Mouse (Mus musculus) embryonic stem cell, embryonic (primary cell): Measurements from ENCODE around the gene Midn.

Experiments used
- CTCF ChIA-PET, 4 experiments: fragments of 300-600 bp in 2 of 4; fragments of 350-600 bp in 2 of 4; sonication (Branson Sonifier 250); formaldehyde crosslinking; loops; one replicate each; lab custom pipeline; 2022; ENCODE audit warnings: inconsistent platforms in 2 of 4; lab: Charles Lee
- POLR2A ChIA-PET, 4 experiments: fragments of 300-600 bp in 2 of 4; fragments of 350-600 bp in 2 of 4; sonication (Branson Sonifier 250); formaldehyde crosslinking; loops; one replicate each; lab custom pipeline; 2022; ENCODE audit warnings: antibody characterized with exemption in 4 of 4, inconsistent platforms in 1 of 4; lab: Charles Lee

Gene Midn

DNA sequence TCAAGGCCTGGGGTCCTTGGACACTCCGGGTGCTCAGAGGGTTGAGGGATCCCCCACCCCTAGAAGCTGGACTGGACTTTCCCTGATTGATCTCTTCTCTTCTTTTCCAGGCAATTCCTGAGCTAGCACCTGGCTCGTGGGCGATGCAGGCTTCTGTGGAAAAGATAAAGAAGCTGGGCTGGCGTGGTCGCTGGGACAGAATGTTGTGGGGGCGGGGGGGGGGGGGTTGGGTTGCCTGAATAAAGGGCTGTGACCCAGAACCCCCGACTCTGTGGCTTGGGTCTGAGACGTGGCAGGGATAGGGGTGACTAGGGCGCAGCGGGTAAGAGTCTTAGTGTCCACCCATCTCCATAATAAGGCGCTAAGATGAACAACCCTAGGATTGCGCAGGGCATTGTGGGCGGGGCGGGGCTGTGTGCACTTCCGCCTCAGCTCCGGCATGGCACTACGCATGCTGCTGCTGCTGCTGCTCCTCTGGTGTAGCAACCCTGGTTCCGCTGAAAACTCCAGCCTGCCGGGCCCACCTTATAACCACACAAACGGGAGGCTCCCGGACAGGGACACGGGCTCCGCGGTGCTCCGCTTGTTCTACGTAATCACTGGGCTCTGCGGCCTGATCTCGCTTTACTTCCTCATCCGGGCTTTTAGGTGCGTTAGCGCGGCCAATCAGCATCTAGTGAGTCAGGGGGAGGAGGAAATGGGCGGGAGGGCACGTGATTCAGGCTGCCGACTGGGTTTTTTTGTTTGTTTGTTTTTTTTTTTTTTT is 24.6 kb downstream of the Midn start, which contains the start of gene 1600002K03Rik:
1600002K03Rik (plus strand) TSS at position 418 of the 766 bp plus-strand sequence.
- POLR2A ChIA-PET, result interaction anchor here (0.5 to 16.3 kb wide), 55 partner anchors 9 to 1003 kb away, joined by 3 to 321 read pairs (median 3); partner anchors contain the start of genes Ndufs7 (in 3 of the 4), Midn (in 2 of the 4), Mum1 (in 2 of the 4) and Rps15 (in 2 of the 4)
- CTCF ChIA-PET, result interaction anchor here (0.6 to 1.6 kb wide), 8 partner anchors 10 to 205 kb away, joined by 3 to 8 read pairs (median 4); partner anchors contain the start of gene Mum1 (in 1 of the 4)

DNA sequence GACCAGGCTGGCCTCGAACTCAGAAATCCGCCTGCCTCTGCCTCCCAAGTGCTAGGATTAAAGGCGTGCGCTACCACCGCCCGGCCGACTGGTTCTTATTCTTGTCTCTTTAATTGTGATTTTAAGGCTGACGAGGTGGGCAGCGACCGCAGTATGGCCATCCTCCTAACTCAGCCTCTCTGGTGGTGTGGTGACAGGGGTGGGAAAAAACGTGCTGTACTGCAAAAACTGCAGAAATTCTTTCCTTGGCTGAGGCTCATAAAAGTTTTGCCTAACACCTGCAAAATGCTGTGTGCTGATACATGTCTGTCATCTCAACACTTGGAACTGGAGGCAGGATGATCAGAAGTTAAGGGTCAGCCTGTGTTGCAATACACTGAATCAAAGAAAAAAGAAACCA is 25.3 kb downstream of the Midn start:
- CTCF ChIA-PET, result interaction anchor here in 1 of 4 experiments (1.4 to 3.0 kb wide), 3 partner anchors 52 to 200 kb away, joined by 4 to 53 read pairs (median 7); partner anchors contain the start of gene Mum1
- POLR2A ChIA-PET, result interaction anchor here (0.7 to 16.3 kb wide), 29 partner anchors 8 to 290 kb away, joined by 3 to 321 read pairs (median 4); partner anchors contain the start of genes Dazap1 (in 2 of the 4), Midn (in 2 of the 4), Mum1 (in 2 of the 4) and Gamt (in 1 of the 4)

DNA sequence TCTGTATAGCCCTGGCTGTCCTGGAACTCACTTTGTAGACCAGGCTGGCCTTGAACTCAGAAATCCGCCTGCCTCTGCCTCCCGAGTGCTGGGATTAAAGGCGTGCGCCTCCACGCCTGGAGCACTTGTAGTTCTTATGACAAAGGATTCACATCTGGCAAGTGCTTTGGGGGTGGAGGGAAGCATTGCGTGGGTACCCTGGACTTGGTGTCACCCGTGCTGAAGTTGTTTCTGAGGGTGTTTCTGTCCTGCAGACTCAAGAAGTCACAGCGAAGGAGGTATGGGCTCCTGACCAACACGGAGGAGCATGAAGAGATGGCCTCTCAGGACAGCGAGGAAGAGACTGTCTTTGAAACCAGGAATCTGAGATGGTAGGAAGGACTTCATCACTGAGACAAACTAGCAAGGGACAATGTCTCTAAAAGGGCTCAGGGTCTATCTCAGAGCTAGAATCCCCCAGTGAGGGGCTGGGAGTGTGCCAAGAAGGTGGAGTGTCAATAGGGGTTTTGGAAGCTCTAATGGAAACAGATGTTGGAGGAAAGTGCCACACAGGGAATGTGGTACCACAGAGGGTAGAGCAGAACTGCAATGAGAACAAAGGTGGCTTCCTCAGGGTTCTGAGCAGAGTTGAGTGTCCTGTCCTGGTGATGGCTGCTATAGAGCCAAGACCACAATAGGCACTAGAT is 26.0 kb downstream of the Midn start:
- CTCF ChIA-PET, result interaction anchor here (0.5 to 3.0 kb wide), 35 partner anchors 9 to 605 kb away, joined by 3 to 53 read pairs (median 6); partner anchors contain the start of genes Cirbp (in 1 of the 4), Dazap1 (in 1 of the 4), Gamt (in 1 of the 4) and Mum1 (in 1 of the 4)
- POLR2A ChIA-PET, result interaction anchor here (0.6 to 10.9 kb wide), 23 partner anchors 15 to 312 kb away, joined by 3 to 284 read pairs (median 4); partner anchors contain the start of genes Rps15 (in 2 of the 4), Dazap1 (in 1 of the 4), Gamt (in 1 of the 4) and Med16 (in 1 of the 4)

DNA sequence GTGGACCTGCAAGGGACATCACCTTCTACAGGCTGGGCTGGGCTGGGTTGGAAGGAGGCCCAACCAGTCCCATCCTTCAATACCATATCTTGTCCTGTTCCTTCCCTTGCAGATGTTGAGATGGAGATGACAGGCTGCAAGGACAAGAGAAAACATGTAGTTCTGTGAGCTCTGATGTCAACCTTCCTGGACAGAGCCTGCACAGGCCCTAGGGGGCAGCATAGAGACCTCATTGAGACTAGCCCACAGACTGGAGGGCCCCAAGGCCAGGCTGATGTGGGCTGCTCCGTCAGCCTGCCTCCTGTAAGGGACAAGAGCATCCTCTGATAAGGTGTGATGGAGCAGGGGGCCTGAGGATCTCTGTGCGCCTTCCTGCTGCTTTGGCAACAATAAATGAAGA is 26.6 kb downstream of the Midn start:
- POLR2A ChIA-PET, result interaction anchor here in 3 of 4 experiments (0.6 to 10.9 kb wide), 24 partner anchors 10 to 466 kb away, joined by 3 to 284 read pairs (median 5); partner anchors contain the start of genes Rps15 (in 2 of the 3), Apc2 (in 1 of the 3), Cirbp (in 1 of the 3) and Dazap1 (in 1 of the 3)

DNA sequence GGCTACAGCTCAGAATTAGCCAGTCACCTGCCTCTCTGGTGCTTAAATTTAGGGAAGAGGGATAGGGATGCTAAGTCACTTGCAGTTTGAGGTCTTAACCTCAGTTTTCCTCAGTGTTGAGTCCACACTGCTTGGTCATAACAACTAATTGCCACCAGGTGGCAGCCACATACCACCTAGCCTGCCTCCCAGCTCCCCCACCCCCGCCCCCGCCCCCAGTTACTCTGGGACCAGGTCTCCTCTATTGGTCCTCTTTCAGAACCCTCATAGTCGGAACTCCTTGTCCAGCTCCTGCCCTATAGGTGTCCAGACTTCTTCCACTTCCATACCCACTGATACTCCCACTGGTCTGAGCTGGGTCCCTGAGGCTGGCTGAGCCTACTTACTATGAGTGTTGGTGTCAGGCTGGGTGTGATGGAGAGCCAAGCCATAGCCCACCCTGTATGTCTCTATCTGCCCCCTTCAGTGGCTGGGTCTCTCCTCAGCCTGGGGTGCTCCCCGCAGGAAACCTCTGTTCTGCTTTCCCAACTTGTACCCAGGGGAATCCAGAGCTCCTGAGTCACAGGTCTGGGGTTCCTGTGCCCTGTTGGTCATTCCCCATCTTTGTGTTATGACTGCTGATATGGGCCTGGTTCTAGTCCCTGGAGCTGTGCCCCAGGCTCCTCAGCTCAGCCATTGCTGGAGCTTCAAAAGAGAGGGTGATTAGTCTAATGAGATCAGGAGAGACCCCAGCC is 27.6 kb downstream of the Midn start:
- ChIA-PET POLR2A (interaction anchor here (0.6 to 3.9 kb wide), 48 partner anchors 8 to 465 kb away, joined by 3 to 23 read pairs (median 4); partner anchors contain the start of genes Ndufs7 (in 3 of the 4), Rps15 (in 3 of the 4), Cirbp (in 2 of the 4) and Dazap1 (in 2 of the 4)), CTCF (interaction anchor here (0.5 to 3.0 kb wide), 73 partner anchors 8 to 614 kb away, joined by 3 to 53 read pairs (median 4); partner anchors contain the start of genes Mum1 (in 3 of the 4), Adamtsl5 (in 2 of the 4), Dazap1 (in 2 of the 4) and Rps15 (in 2 of the 4))

More for the DNA sequence above, 26.6 kb downstream of the Midn start:
- CTCF ChIA-PET, result interaction anchor here (0.5 to 3.0 kb wide), 47 partner anchors 8 to 615 kb away, joined by 3 to 53 read pairs (median 5); partner anchors contain the start of genes Apc2 (in 1 of the 4), Cirbp (in 1 of the 4), Dazap1 (in 1 of the 4) and Gamt (in 1 of the 4)

DNA sequence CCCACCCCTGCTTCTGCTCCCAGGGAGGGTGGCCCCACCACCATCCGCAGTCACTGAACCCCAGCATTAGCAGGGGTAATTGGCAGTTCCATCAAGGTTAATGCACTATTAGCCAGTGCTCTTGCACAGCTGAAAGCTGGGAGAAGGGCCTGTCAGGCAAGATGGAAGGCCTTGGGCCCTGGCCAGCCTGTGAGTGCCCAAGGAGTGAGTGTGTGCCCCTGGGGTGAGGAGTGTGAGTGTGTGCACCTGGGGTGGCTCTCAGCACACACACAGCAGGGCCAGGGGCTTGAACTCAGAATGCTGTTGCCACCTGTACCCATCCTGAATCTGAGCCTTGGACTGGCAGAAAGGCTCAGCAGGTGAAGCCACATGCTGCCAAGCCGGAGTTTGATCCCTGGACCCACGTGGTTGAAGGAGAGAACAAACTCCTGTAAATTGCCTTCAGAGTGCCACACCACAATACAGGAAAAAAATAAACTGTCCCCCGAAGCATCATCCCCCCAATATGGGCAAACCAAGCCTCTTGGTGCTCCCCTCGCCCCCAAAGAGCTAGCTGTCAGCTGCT is 28.3 kb downstream of the Midn start:
- ChIA-PET CTCF (interaction anchor here (0.6 to 3.0 kb wide), 56 partner anchors 8 to 216 kb away, joined by 3 to 53 read pairs (median 4); partner anchors contain the start of genes Mum1 (in 3 of the 4), Adamtsl5 (in 2 of the 4), Rps15 (in 2 of the 4) and Apc2 (in 1 of the 4)), POLR2A (interaction anchor here (0.6 to 3.9 kb wide), 39 partner anchors 8 to 279 kb away, joined by 3 to 23 read pairs (median 4); partner anchors contain the start of genes Cirbp (in 2 of the 4), Dazap1 (in 2 of the 4), Mum1 (in 2 of the 4) and Ndufs7 (in 2 of the 4))

DNA sequence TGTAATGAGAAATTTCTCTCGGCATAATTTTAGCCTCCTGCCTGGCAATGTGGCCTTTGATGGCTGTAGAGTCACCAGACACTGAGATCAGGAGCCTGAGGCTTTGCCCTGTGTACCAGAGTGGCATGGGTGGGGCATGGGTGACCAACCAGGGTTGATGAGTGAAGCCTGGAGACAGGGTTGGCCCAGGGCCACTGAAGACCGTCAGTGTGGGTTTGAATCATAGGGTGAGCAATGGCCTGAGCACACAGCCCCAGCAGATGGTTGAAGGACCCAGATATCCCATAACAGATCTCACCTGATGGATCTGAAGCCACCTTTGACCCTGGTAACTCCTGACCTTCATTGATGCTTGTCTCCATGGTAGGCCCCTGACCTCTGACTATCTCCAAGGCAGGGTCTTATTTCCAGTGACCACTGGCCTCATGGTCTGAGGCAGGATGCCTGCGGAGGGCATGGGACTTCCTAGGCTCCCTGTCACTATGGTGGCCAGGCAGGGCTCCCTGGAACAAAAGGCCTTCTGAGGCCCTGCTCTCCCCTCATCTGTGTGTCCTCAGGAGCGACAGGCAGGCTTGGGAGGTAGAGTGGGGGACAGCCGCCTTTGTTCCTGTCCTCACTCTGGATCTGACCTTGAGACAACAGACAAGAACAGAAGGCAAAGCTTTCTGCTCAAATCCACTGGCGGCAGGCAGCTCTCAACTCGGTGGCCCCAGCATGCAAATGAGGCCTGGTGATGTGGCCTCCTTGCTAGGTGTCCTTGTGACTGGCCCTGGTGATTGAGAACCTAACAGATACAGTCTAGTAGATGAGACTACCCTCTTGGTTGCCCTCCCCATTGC is 29.6 kb downstream of the Midn start:
- POLR2A ChIA-PET, result interaction anchor here in 2 of 4 experiments (0.6 to 5.3 kb wide), 16 partner anchors 9 to 1254 kb away, joined by 3 to 36 read pairs (median 4); partner anchors contain the start of genes Dazap1 (in 1 of the 2), Gamt (in 1 of the 2), Mum1 (in 1 of the 2) and Rps15 (in 1 of the 2)

DNA sequence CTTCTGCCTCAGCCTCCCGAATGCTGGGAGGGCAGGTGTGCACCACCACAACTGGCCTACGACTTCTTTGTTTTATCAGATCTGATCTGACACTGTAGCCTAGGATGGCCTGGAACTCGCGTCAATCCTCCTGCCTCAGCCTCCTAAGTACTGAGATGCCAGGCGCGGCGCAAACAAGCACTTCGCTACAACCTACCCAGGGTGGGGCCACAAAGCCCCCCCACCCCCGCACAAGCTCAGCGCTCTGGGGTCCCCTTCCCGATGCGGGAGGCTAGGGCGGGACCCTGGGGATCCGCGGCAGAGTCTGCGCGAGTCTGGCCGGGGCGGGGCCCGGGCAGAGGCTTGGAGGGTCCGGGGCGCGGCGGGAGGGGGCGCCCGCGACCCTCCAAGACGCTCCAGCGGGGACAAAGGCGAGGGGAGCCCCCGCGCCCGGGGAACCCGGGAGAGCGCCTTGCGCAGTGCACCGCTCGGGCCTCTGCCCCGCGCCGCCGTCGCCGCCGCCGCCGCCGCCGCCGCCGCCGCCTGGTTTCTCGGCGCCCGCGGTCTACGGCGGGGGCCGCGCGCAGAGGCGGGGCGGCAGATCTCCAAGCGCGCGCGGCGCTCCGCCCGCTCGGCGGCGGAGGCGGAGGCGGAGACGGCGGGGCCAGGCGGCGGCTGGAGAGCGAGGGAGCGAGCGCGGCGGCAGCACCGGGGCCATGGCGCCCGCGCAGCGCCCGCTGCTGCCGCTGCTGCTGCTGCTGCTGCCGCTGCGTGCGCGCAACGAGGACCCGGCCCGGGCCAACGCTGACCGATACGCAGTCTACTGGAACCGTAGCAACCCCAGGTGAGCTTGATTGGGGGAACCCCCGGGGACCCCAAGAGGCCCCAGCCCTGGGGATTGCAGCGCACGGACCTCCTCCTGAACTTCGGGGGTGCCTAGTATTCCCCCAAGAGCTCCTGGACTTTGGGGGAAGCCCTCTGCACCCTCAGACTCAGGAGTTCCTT is 31.3 kb downstream of the Midn start, which contains the start of gene Efna2:
Efna2 (plus strand) TSS at position 415 of the 984 bp plus-strand sequence.
- POLR2A ChIA-PET, result interaction anchor here in 3 of 4 experiments (0.5 to 5.3 kb wide), 20 partner anchors 9 to 134 kb away, joined by 3 to 36 read pairs (median 4); partner anchors contain the start of genes Mum1 (in 2 of the 3), Rps15 (in 2 of the 3), Cirbp (in 1 of the 3) and Dazap1 (in 1 of the 3)
- CTCF ChIA-PET, result interaction anchor here in 3 of 4 experiments (0.9 to 2.1 kb wide), 12 partner anchors 20 to 327 kb away, joined by 3 to 8 read pairs (median 4); partner anchors contain the start of gene Mum1 (in 1 of the 3)

More for the DNA sequence above, 29.6 kb downstream of the Midn start:
- CTCF ChIA-PET, result interaction anchor here in 3 of 4 experiments (0.6 to 2.8 kb wide), 9 partner anchors 49 to 329 kb away, joined by 3 to 13 read pairs (median 4); partner anchors contain the start of gene Mum1 (in 1 of the 3)

DNA sequence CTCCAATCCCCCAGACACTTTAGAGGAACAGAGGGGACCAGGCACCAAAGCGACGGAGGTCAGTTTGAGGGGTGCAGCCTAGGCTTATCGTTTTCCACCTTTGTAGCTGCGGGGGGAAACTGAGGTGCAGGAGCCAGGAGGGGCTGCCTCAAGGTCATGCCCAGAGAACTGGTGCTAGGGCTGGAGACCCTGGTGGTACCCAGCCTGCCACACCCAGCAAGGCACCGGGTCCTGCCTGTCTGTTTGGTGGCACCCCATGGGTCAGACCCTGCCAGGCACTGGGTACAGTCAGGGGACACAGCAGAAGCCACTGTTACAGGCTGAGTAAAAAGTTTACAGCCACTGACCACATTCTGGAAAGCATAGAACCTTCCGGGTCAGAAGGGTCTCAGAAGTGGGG is 32.2 kb downstream of the Midn start:
- ChIA-PET POLR2A (interaction anchor here (0.5 to 5.3 kb wide), 11 partner anchors 8 to 329 kb away, joined by 3 to 36 read pairs (median 5); partner anchors contain the start of genes 1600002K03Rik (in 1 of the 4) and Rps15 (in 1 of the 4)), CTCF (interaction anchor here in 2 of 4 experiments (1.0 to 2.1 kb wide), 6 partner anchors 19 to 194 kb away, joined by 3 to 8 read pairs (median 5); no protein-coding TSS in a partner anchor)

DNA sequence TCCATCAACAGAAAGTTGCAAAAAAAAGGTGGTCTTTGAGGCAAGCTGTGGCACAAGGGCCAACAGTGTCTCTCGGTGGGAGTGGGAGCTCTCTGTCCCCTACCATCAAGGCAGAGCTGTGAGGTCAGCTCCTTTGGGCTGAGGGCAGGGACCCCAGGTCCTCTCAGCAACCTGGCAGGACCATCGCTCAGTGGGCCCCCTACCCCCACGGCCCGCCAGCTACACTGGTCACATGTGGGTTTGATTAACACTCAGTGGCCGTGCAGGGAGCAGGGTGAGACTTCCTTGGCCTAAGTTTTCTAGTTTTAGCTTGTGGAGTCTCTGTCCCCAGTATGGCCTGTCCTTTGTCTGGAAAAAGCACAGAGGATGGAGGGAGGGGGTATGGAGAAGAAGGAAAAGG is 32.8 kb downstream of the Midn start:
- ChIA-PET CTCF (interaction anchor here in 3 of 4 experiments (0.5 to 1.5 kb wide), 6 partner anchors 19 to 193 kb away, joined by 3 to 8 read pairs (median 4); no protein-coding TSS in a partner anchor), POLR2A (interaction anchor here (0.5 to 5.3 kb wide), 16 partner anchors 9 to 675 kb away, joined by 3 to 36 read pairs (median 3); partner anchors contain the start of genes 1600002K03Rik (in 1 of the 4), Mum1 (in 1 of the 4), Ptbp1 (in 1 of the 4) and Rps15 (in 1 of the 4))

DNA sequence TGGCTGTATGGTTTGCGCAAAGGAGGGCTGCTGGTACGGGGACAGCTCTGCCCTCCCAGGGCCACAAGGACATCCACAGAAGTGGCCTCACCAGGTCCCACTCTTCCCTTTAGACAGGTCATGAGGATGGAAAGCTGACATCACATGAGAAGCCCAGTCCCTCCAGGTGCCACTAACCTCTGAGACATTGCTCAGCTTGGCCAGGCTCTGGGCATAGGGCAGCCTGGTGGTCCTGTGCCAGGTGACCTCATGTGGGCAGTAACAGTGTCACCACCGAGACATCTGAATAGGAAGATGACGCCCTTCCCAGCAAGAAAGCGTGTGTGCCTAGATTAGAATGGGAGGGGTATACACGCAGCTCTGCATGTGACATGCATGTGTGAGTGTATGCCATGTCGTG is 34.5 kb downstream of the Midn start:
- POLR2A ChIA-PET, result interaction anchor here in 3 of 4 experiments (0.5 to 5.3 kb wide), 10 partner anchors 11 to 147 kb away, joined by 3 to 36 read pairs (median 4); partner anchors contain the start of genes 1600002K03Rik (in 1 of the 3), Pcsk4 (in 1 of the 3) and Reep6 (in 1 of the 3)
- CTCF ChIA-PET, result interaction anchor here in 2 of 4 experiments (0.5 to 1.2 kb wide), 4 partner anchors 9 to 62 kb away, joined by 3 to 4 read pairs (median 3); no protein-coding TSS in a partner anchor

DNA sequence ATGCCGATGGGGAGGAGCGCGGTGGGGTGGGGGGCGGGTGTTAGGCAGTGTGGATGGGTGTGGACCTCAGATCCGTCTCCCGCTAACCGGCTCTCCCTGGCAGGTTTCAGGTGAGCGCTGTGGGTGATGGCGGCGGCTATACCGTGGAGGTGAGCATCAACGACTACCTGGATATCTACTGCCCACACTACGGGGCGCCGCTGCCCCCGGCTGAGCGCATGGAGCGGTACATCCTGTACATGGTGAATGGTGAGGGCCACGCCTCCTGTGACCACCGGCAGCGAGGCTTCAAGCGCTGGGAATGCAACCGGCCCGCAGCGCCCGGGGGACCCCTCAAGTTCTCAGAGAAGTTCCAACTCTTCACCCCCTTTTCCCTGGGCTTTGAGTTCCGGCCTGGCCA is 38.6 kb downstream of the Midn start:
- CTCF ChIA-PET, result interaction anchor here in 2 of 4 experiments (0.6 to 1.3 kb wide), 3 partner anchors 11 to 58 kb away, joined by 4 to 16 read pairs (median 5); no protein-coding TSS in a partner anchor
- POLR2A ChIA-PET, result interaction anchor here (0.6 to 2.5 kb wide), 10 partner anchors 14 to 183 kb away, joined by 3 to 16 read pairs (median 4); partner anchors contain the start of genes Dazap1 (in 1 of the 4), Gamt (in 1 of the 4) and Mum1 (in 1 of the 4)

DNA sequence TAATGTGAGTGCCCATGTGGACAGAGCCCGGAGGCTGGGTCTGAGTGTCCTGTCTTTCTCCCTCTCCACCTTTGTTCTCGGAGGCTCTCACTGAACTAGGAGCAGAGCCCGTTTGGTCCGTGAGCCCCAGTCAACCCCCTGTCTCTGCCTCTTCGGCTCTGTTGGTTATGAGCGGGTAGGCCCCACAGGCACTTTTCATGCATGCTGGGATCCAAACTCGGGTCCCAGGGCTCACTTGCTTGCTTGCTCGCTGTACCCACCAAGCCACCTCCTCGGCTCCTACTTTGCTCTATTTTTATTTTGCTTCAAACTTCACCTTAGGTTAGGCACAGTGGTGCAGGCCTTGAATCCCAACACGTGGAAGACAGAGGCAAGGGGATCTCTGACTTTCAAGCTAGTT is 39.7 kb downstream of the Midn start:
- ChIA-PET CTCF (interaction anchor here in 1 of 4 experiments (1.0 kb wide), 1 partner anchor 13 kb away, joined by 3 read pairs; no protein-coding TSS in a partner anchor), POLR2A (interaction anchor here in 1 of 4 experiments (0.5 to 1.4 kb wide), 5 partner anchors 8 to 22 kb away, joined by 3 to 6 read pairs (median 4); partner anchors contain the start of gene Efna2)
